Mouse (Mus musculus) heart, adult 2 months (tissue): ENCODE results near the gene Asic1.

Experiments used
- CTCF ChIP-seq: fragments of 200-600 bp; IDR thresholded peaks from 2 replicates; pipeline ENCODE4 v1.8.1; 2022; ENCODE audit warnings: antibody characterized with exemption, mild to moderate bottlenecking, moderate library complexity
- POLR2A ChIP-seq: fragments of 200-500 bp; IDR thresholded peaks from 2 replicates; pipeline ENCODE4 v1.6.1; 2011; ENCODE audit warnings: mild to moderate bottlenecking, low read depth, low read length, control low read depth; ENCODE audit not compliant: insufficient read depth

DNA sequence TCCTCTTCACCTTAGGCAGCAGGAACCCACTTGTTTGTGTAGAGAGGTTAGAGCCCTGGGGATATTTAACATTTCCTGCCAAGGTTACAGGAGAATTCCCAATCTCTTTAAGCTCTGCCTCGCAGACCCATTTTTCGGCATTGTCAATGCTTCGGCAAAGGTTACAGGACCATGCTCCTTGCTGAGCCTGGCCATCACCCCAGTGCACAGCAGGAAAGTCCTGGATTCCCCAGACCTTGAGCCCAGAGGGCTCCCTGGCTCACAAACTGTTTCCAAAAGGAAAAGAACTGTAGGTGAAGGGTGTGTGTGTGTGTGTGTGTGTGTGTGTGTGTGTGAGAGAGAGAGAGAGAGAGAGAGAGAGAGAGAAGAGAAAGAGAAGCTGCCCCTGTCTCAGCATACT, 4.7 kb downstream of the Asic1 start:
- TF ChIP-seq CTCF (no peak), POLR2A (no peak)
